Mouse (Mus musculus): ENCODE results near the gene Slf2.

GRCm38 (mm10) chr19:45017909-45018308, 87.0 kb downstream of the Slf2 start:
- TF ChIP-seq POLR2A (IDR thresholded peaks at IDR 0.05; ENCODE audit: insufficient read length, low read depth) (peak; percentile 70), USF1 (IDR thresholded peaks at IDR 0.05; ENCODE audit: low read depth) (no peak), POLR2AphosphoS2 (IDR thresholded peaks at IDR 0.05; ENCODE audit: insufficient read length, low read depth) (peak; percentile 74), TCF12 (IDR thresholded peaks at IDR 0.05; ENCODE audit: insufficient read depth, poor library complexity, severe bottlenecking) (no peak), MAX (IDR thresholded peaks at IDR 0.05; ENCODE audit: low read depth) (no peak), E2F4 (IDR thresholded peaks at IDR 0.05; ENCODE audit: insufficient read depth) (no peak), TCF3 (IDR thresholded peaks at IDR 0.05; ENCODE audit: insufficient read length, low read depth) (no peak), CEBPB (IDR thresholded peaks at IDR 0.05; ENCODE audit: insufficient read depth, poor library complexity, severe bottlenecking) (no peak), REST (IDR thresholded peaks at IDR 0.05; ENCODE audit: insufficient read depth, insufficient read length) (no peak), MYOG (IDR thresholded peaks at IDR 0.05; ENCODE audit: control insufficient read depth in 1 of 3, insufficient read depth in 1 of 3, insufficient read length in 2 of 3, low read depth in 2 of 3) (peak in 1 of 3 experiments; percentile 7), MYOD1 (IDR thresholded peaks at IDR 0.05; ENCODE audit: control insufficient read depth in 1 of 3, insufficient read length in 2 of 3, low read depth in 2 of 3) (no peak), SRF (IDR thresholded peaks at IDR 0.05; ENCODE audit: control insufficient read depth, insufficient read length, low read depth) (no peak)
